ENCODE assay signal across 8 mouse cellular contexts in genomic region chr15:11565503-11566031, GRCm38 (mm10).
A peak's percentile ranks its signal among the peaks of the same experiment; 100 is the strongest.
DNase-seq lines count a peak whose midpoint lies in the region; ATAC-seq lines count a peak whose summit lies in the region.
"Had no signal": no experiment of that assay in that cellular context is flagged by ENCODE, and none has a peak within 500 bp of the region (broad histone marks: within the 10 kb centered on the region; RNA-seq: fewer than 3 reads in every experiment).

No protein-coding gene starts in this region.

- H3K4me2 ChIP-seq in embryonic facial prominence, embryonic 12.5 days (replicated peaks): no peak overlapping the region
- peak overlapping the region; percentile 9; the same call in 1 of the 2 replicates for H3K4me2 ChIP-seq in intestine, embryonic 16.5 days (ENCODE audit: low read depth, low read length)
- H3K4me2 ChIP-seq in midbrain, embryonic 13.5 days (replicated peaks): peak overlapping the region; percentile 21

- H3K27me3 ChIP-seq in embryonic facial prominence, embryonic 12.5 days: no peaks in the 10 kb centered on the region
- H3K27me3 ChIP-seq in intestine, embryonic 16.5 days (replicated peaks; ENCODE audit: control insufficient read depth, insufficient read depth, low read length): no peaks in the 10 kb centered on the region
- no peaks in the 10 kb centered on the region for H3K27me3 ChIP-seq in midbrain, embryonic 13.5 days

- H3K36me3 ChIP-seq in embryonic facial prominence, embryonic 12.5 days: no peaks in the 10 kb centered on the region
- H3K36me3 ChIP-seq in intestine, embryonic 16.5 days (ENCODE audit: control insufficient read depth, insufficient read depth, low read length): no peaks in the 10 kb centered on the region
- no peaks in the 10 kb centered on the region for H3K36me3 ChIP-seq in midbrain, embryonic 13.5 days

- no peak overlapping the region for H3K4me3 ChIP-seq in embryonic facial prominence, embryonic 12.5 days
- no peak overlapping the region for H3K4me3 ChIP-seq in intestine, embryonic 16.5 days (ENCODE audit: low read length)
- H3K4me3 ChIP-seq in midbrain, embryonic 13.5 days (replicated peaks): no peak overlapping the region

- 34% methylated on average over 10 of the region's 10 CpGs for WGBS in embryonic facial prominence, embryonic 12.5 days
- WGBS in intestine, embryonic 16.5 days: 30% methylated on average over 10 of the region's 10 CpGs
- 11% methylated on average over 10 of the region's 10 CpGs for WGBS in midbrain, embryonic 13.5 days

- H3K9me3 ChIP-seq in embryonic facial prominence, embryonic 12.5 days: no peaks in the 10 kb centered on the region
- H3K9me3 ChIP-seq in intestine, embryonic 16.5 days (ENCODE audit: control insufficient read depth, low read length): no peaks in the 10 kb centered on the region
- no peaks in the 10 kb centered on the region for H3K9me3 ChIP-seq in midbrain, embryonic 13.5 days

- H3K9ac ChIP-seq in embryonic facial prominence, embryonic 12.5 days: no peak overlapping the region
- no peak overlapping the region for H3K9ac ChIP-seq in intestine, embryonic 16.5 days (ENCODE audit: low read depth, low read length)
- no peak overlapping the region for H3K9ac ChIP-seq in midbrain, embryonic 13.5 days (replicated peaks)
- H3K9ac ChIP-seq: liver, embryonic 14.5 days had no signal

- DNase-seq in adrenal gland, postnatal 14 days: peak; percentile 69
- DNase-seq in thymus, postnatal 10 days (ENCODE audit: low spot score in 2 of 2): no peak
- no peak for DNase-seq in frontal cortex, postnatal 25 days (ENCODE audit: low spot score in 2 of 2)
- DNase-seq in layer of hippocampus, adult 11-12 months (ENCODE audit: low spot score): no peak

- 0 out of 2 replicates have a peak overlapping the region, but pooled peaks have one; percentile 36 for H3K27ac ChIP-seq in embryonic facial prominence, embryonic 12.5 days
- peak overlapping the region; percentile 13; the same call in 1 of the 2 replicates for H3K27ac ChIP-seq in intestine, embryonic 16.5 days (ENCODE audit: low read length)
- no peak overlapping the region for H3K27ac ChIP-seq in midbrain, embryonic 13.5 days
- H3K27ac ChIP-seq: liver, embryonic 14.5 days had no signal

- H3K4me1 ChIP-seq in embryonic facial prominence, embryonic 12.5 days: no peaks in the 10 kb centered on the region
- H3K4me1 ChIP-seq in intestine, embryonic 16.5 days (ENCODE audit: control insufficient read depth, insufficient read depth, low read length): peaks cover 5% of the 10 kb centered on the region; the same call in 1 of the 2 replicates
- H3K4me1 ChIP-seq in midbrain, embryonic 13.5 days (replicated peaks): peaks cover 3% of the 10 kb centered on the region; the same call in 1 of the 2 replicates

- ATAC-seq in embryonic facial prominence, embryonic 12.5 days (ENCODE audit: insufficient number of reproducible peaks, insufficient read depth, low FRiP score, low TSS enrichment): no peak
- ATAC-seq in intestine, embryonic 16.5 days: peak; percentile 58; the same call in 1 of the 2 replicates
- ATAC-seq in midbrain, embryonic 13.5 days: peak; percentile 69
